Mouse (Mus musculus) frontal cortex, postnatal 36 days (tissue): ENCODE data around the gene Ramac.

Source experiments
- DNase-seq, 2 experiments: peaks; one replicate each; pipeline ENCODE4 v3.0.0; 2022; ENCODE audit warnings: low spot score in 2 of 2

Gene Ramac

GRCm38 (mm10) chr7:81777667-81778218 is 15.0 kb downstream of the Ramac start:
- peak in 1 of 2 experiments; percentile 32 for DNase-seq

- peak in 1 of 2 experiments; percentile 42 for DNase-seq
Measured at GRCm38 (mm10) chr7:81788536-81788935, 25.8 kb downstream of the Ramac start.

DNA sequence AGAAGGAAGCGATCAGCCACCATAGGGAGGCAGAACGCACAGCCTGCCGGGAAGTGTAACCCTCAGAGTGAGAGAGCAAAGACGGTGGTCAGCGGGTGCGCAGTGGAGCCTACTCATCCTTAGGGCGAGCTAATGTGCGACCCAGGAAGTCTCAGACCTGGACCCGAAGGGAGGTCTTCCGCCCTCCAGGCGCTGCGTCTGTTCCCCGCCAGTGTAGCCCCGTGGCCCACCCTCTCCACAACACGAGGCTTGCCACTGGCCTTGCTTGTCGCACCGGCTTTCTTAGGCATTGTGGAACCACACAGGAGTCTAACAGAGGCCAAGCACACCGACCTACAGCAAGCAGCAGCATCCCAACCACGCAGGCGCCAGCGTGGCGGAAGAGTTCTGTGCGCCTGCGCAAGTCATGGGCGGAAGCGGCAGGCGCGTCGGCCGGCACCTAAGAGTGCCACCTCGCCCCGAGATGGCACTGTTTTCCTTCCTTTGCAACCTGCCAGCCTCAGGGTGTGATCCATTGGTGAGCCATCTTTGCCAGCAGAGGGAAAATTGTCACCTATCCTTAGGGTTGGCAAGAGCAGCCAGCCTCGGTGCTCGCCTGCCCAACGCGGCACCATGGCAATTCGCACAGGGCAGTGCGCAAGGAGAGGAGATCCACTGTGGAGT is 26.5 kb downstream of the Ramac start, which contains the start of gene 3110040N11Rik:
Gene 3110040N11Rik (minus strand): TSS at position 384 of the 663 bp plus-strand sequence.
- peak; percentile 84 to 85 for DNase-seq

DNA sequence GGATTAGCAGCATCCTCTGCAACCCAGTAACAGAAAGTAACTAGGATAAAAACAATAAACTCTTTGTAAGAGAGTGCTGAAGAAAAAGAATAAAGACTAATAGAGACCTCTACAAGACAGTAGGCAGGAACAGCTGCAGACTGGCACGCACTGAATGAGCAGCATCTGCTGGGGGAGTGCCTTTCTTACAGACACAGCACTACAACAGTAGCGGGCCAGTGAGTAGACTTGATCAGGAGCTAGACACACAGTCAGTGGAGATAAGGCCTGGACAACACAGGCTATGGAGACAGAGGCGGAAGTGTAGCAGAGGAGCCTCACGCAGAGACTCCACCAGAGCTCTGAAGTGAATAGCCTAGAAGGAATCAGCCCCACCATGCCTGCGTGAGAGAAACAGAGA is 43.3 kb downstream of the Ramac start:
- DNase-seq: no peak
